Mouse (Mus musculus) left cerebral cortex, adult 2 months (tissue): ENCODE data around the gene Rbm6. TPM values are rescaled to one million over a fixed set of nuclear protein-coding genes. Genes with fewer than 3 reads are reported as not detected.

Experiments
- DNase-seq, 2 experiments: peaks; one replicate each; pipeline ENCODE4 v3.0.0; 2021 to 2022; ENCODE audit warnings: low spot score in 2 of 2, mixed read lengths in 1 of 2; ENCODE audit errors: extremely low spot score in 1 of 2
- H3K27ac ChIP-seq: fragments of 200-600 bp; 2 replicates; pipeline ENCODE4 v1.8.1; 2022
- H3K4me3 ChIP-seq: fragments of 200-600 bp; 2 replicates; pipeline ENCODE4 v1.8.1; 2022
- CTCF ChIP-seq: fragments of 200-600 bp; IDR thresholded peaks from 2 replicates; pipeline ENCODE4 v1.8.1; 2022; ENCODE audit warnings: antibody characterized with exemption, mild to moderate bottlenecking, moderate library complexity
- intact Hi-C: fragments of 180-260 bp; cut with DNase I; formaldehyde crosslinking; loops from one replicate; pipeline ENCODE4 v1.15.1; 2025
- total RNA-seq, 2 experiments: library from RNA; stranded (reverse); gene quantifications; 2 replicates each; pipeline ENCODE4 v1.2.3; 2021

The Rbm6 gene
- total RNA-seq, 2 experiments from 2014 or later = 66.5 to 68.4 TPM

DNA sequence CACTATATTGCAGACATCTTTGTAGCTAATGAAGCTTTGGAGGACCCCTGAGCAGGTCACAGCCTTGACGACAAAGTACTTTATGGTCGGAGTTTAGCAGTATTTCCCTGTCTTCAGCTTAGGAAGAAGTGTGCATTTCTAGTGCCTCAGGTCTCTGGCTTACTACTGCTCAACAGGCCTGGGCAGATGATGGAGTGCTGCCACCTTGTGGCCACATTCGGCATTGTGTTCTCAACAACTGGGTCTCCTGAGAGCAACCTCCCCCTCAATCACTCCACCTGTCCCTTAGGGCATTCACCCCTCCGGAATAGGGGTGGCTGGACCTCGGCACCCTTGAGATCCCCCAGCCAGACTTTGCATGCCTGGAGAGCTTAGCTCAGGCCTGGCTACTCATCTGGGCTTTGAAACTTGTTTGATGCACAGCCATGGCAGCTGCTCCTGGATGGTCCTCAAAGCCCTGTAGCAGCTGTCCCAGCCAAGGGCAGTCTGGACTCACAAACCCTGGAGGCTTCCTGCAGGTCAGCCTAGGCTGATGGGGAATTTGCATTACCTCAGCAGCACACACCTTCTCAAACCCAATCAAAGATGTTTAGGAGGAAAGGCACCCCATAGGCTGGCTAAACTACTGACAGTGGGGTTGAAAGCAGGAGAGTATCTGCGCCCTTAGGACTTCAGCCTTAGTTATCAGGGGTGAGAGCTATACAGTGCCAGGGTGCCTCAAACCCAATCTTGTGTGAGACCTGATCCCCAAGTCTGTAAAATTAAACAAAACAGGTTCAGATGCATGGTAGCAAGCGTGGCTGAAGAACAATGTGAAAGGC lies 134.8 kb downstream of the Rbm6 start:
- H3K4me3 ChIP-seq = no peak overlapping the region
- intact Hi-C loops = loop anchor here (1.0 kb wide), 3 partner anchors 28 to 93 kb away; partner anchors contain the start of gene Sema3f
- no peak overlapping the region for H3K27ac ChIP-seq
- peak; percentile 80 to 90 for DNase-seq
- peak; percentile 96 for TF ChIP-seq CTCF

- peak in 1 of 2 experiments; percentile 11 for DNase-seq
- Histone ChIP-seq H3K27ac (no peak overlapping the region), H3K4me3 (no peak overlapping the region)
- no peak for TF ChIP-seq CTCF
- intact Hi-C loops = no loop called here
These were observed 136.9 kb downstream of the Rbm6 start for GRCm38 (mm10) chr9:107736185-107736485.

- Histone ChIP-seq H3K4me3 (no peak overlapping the region), H3K27ac (no peak overlapping the region)
- intact Hi-C loops = loop anchor here (2.0 kb wide), 1 partner anchor 133 kb away; no protein-coding TSS in a partner anchor
- no peak for TF ChIP-seq CTCF
- DNase-seq = peak in 1 of 2 experiments; percentile 11
These were observed 137.5 kb downstream of the Rbm6 start for GRCm38 (mm10) chr9:107735356-107736184.

- no peak for DNase-seq
- intact Hi-C loops = loop anchor here (2.0 kb wide), 1 partner anchor 132 kb away; no protein-coding TSS in a partner anchor
- Histone ChIP-seq H3K4me3 (no peak overlapping the region), H3K27ac (no peak overlapping the region)
- no peak for TF ChIP-seq CTCF
These were observed 138.5 kb downstream of the Rbm6 start for GRCm38 (mm10) chr9:107734567-107734971.

- DNase-seq = peak in 1 of 2 experiments; percentile 16
- intact Hi-C loops = no loop called here
- TF ChIP-seq CTCF = no peak
- H3K27ac ChIP-seq = no peak overlapping the region
- no peak overlapping the region for H3K4me3 ChIP-seq
These were observed 143.3 kb downstream of the Rbm6 start for GRCm38 (mm10) chr9:107729709-107730108.

DNA sequence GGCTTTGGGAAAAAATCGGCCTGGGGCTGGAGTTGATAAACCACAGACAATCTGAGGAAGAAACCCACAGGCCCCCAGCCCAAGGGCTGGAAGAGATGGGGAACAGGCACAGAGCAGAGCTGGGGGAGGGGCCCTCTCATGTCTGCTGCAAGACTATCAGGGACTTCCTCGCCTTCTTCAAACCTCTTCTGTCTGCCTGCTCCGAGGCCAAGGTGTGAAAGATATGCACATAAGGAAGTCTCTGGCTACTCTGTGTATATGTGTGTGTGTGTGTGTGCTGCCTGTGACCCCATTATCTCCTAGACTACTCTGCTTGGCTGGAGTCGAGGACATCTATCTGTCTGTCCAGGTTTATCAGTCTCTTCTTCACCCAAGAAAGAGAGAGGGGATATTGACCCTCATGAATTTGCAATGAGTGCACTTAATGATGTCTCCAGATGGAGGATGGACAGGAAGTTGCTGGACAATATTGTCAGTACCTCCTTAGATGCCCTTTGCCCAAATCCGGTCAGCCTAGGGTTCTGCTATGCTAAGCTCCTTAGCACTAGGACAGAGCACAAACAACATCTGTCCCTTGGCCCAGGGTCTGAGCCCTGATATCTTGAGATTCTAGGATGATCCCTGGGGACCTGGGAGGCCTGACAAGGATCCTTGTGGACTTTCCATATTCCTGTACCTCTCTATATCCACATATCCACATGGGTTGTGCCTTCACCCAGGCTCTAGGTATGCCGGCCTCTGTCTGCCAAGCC lies 143.9 kb downstream of the Rbm6 start:
- Histone ChIP-seq H3K27ac (no peak overlapping the region), H3K4me3 (no peak overlapping the region)
- TF ChIP-seq CTCF = no peak
- intact Hi-C loops = no loop called here
- peak in 1 of 2 experiments; percentile 8 for DNase-seq

DNA sequence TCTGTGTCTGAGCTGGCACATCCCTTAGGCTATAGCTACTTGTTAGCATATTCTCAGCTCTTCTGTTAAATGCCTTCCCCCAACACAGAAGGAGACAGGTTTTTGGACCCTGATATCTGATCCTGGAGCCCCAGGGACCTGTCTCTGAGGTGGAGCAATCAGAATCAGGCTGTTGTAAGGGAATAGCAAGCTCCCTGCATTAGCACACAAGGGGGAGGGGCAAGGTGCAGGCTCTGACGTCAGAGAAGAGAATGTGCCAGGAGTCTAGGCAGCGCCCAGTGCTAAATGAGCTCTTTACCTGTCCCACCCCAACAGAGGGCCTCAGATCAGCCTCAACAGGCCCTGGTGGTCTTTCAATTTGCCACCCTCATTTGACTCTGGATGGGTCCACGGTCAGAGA lies 146.0 kb downstream of the Rbm6 start:
- no peak for TF ChIP-seq CTCF
- H3K27ac ChIP-seq = no peak overlapping the region
- no peak overlapping the region for H3K4me3 ChIP-seq
- no peak for DNase-seq
- intact Hi-C loops = no loop called here

- TF ChIP-seq CTCF = no peak
- H3K27ac ChIP-seq = no peak overlapping the region
- DNase-seq = no peak
- no peak overlapping the region for H3K4me3 ChIP-seq
- intact Hi-C loops = no loop called here
These were observed 148.2 kb downstream of the Rbm6 start for GRCm38 (mm10) chr9:107724796-107725195.

DNA sequence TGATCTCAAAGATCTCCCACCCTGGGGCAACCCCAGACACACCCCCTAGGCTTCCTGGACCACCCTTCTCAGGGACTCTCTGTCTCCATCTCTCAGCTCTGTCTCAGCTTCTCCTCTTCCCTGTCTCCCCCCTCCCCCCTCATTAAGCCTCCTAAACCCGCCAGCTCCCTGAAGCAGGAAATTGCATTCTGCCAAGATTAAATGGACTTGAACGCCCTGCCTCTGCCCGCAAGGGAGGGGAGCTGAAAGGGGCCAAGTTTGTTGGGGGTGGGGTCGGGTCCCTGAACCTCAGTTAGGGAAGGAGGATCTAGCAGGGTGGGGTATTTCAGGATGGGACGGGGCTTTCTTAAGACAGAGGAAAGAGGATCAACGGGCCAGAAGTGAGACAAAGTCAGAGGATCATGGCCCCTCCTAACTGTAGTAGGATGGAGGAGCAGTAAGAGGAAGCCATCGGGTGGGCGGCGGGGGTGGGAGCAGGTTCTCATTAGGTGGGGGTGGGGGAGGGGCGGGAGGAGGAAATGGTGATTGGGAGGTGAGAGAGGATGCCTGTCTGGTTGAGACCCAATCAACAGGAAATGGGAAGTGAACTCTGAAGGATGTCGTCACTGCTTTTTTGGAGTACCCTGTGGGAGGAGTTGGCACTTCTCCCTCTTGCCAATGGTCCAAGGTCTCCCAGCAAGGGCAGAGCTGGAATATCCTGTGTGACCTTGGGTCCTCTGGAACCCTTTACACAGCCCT lies 149.1 kb downstream of the Rbm6 start:
- intact Hi-C loops = no loop called here
- no peak for DNase-seq
- H3K4me3 ChIP-seq = no peak overlapping the region
- no peak overlapping the region for H3K27ac ChIP-seq
- no peak for TF ChIP-seq CTCF

Other genes starting within 250 kb of the Rbm6 start
- gene Gnai2, start 237.9 kb downstream of the Rbm6 start, total RNA-seq = 100 to 1,000 TPM; 201 to 213 TPM
- 10 to 100 TPM; 74.7 to 76.2 TPM for gene Slc38a3, start 203.7 kb downstream of the Rbm6 start, total RNA-seq
- gene Gnat1, start 193.5 kb downstream of the Rbm6 start, total RNA-seq = under 1 TPM in 1 of 2 experiments, not detected in 1; 0.18 TPM
- 10 to 100 TPM; 17.3 to 17.7 TPM for gene Sema3f, start 162.8 kb downstream of the Rbm6 start, total RNA-seq
- gene Rbm5, start 102.2 kb downstream of the Rbm6 start, total RNA-seq = 100 to 1,000 TPM; 146 to 147 TPM
- 10 to 100 TPM; 24.3 to 26.7 TPM for gene Mon1a, start 14.9 kb upstream of the Rbm6 start, total RNA-seq
- gene Mst1r, start 33.6 kb upstream of the Rbm6 start, total RNA-seq = under 1 TPM; 0.68 to 0.91 TPM
- not detected for gene Actl11, start 55.2 kb upstream of the Rbm6 start, total RNA-seq
- 100 to 1,000 TPM; 330 to 356 TPM for gene Camkv, start 62.4 kb upstream of the Rbm6 start, total RNA-seq
- 10 to 100 TPM in 1 of 2 experiments, 1 to 10 TPM in 1; 9.5 to 10.9 TPM for gene Traip, start 76.9 kb upstream of the Rbm6 start, total RNA-seq
- 1 to 10 TPM; 2.6 to 3.8 TPM for gene Uba7, start 102.3 kb upstream of the Rbm6 start, total RNA-seq
- under 1 TPM; 0.28 to 0.66 TPM for gene Gm20661, start 109.8 kb upstream of the Rbm6 start, total RNA-seq
- 1 to 10 TPM; 2.8 to 4.0 TPM for gene Inka1, start 112.6 kb upstream of the Rbm6 start, total RNA-seq
- gene Cdhr4, start 119.3 kb upstream of the Rbm6 start, total RNA-seq = 1 to 10 TPM; 1.3 to 2.3 TPM
- 1 to 10 TPM; 1.2 to 2.4 TPM for gene Gm20662, start 123.1 kb upstream of the Rbm6 start, total RNA-seq
- 100 to 1,000 TPM; 205 to 207 TPM for gene Ip6k1, start 129.3 kb upstream of the Rbm6 start, total RNA-seq
- gene Gmppb, start 176.0 kb upstream of the Rbm6 start, total RNA-seq = 10 to 100 TPM; 16.5 to 17.4 TPM
- gene Amigo3, start 179.9 kb upstream of the Rbm6 start, total RNA-seq = 1 to 10 TPM; 1.9 to 2.1 TPM
- gene Mst1, start 207.2 kb upstream of the Rbm6 start, total RNA-seq = not detected
- gene Rnf123, start 210.1 kb upstream of the Rbm6 start, total RNA-seq = 100 to 1,000 TPM; 107 to 108 TPM
- 10 to 100 TPM; 31.0 to 31.8 TPM for gene Apeh, start 221.4 kb upstream of the Rbm6 start, total RNA-seq